Mouse (Mus musculus) stomach, embryonic 14.5 days (tissue): ENCODE results near the gene Hist2h2aa1. TPM values are rescaled to one million over a fixed set of nuclear protein-coding genes. Genes with fewer than 3 reads are reported as not detected.

Source experiments
- ATAC-seq: fragments of 200-750 bp; cut with Nextera tagmentation; 2 replicates; pipeline ENCODE4 v1.8.0; 2017; ENCODE audit warnings: low read depth, moderate TSS enrichment; ENCODE audit not compliant: insufficient number of reproducible peaks, insufficient read depth, low FRiP score
- H3K27ac ChIP-seq: fragments of 300-500 bp; sonication (generic); 2 replicates; pipeline ENCODE4 v1.5.1; 2014; ENCODE audit warnings: mild to moderate bottlenecking, low read length, moderate library complexity, mixed read lengths
- H3K27me3 ChIP-seq: fragments of 300-500 bp; sonication (generic); 2 replicates; pipeline ENCODE4 v1.6.1; 2014; ENCODE audit warnings: low read length, control low read depth, mixed read lengths; ENCODE audit not compliant: control insufficient read depth, insufficient read depth
- H3K36me3 ChIP-seq: fragments of 300-500 bp; sonication (generic); 2 replicates; pipeline ENCODE4 v1.6.1; 2014; ENCODE audit warnings: mild to moderate bottlenecking, control low read depth, low read length, moderate library complexity, mixed read lengths; ENCODE audit not compliant: control insufficient read depth, insufficient read depth
- H3K4me1 ChIP-seq: fragments of 300-500 bp; sonication (generic); 2 replicates; pipeline ENCODE4 v1.6.1; 2014; ENCODE audit warnings: low read length, control low read depth, mixed read lengths; ENCODE audit not compliant: control insufficient read depth, insufficient read depth
- H3K4me2 ChIP-seq: fragments of 300-500 bp; sonication (generic); replicated peaks from 2 replicates; pipeline ENCODE4 v1.6.1; 2014; ENCODE audit warnings: low read depth, low read length, control low read depth
- H3K4me3 ChIP-seq: fragments of 300-500 bp; sonication (generic); 2 replicates; pipeline ENCODE4 v1.5.1; 2014; ENCODE audit warnings: low read depth, low read length, control low read depth
- H3K9ac ChIP-seq: fragments of 300-500 bp; sonication (generic); replicated peaks from 2 replicates; pipeline ENCODE4 v1.6.1; 2014; ENCODE audit warnings: low read depth, mild to moderate bottlenecking, control low read depth, low read length, moderate library complexity, mixed read lengths
- H3K9me3 ChIP-seq: fragments of 300-500 bp; sonication (generic); 2 replicates; pipeline ENCODE4 v1.6.1; 2016; ENCODE audit warnings: low read depth, low read length, control low read depth; ENCODE audit not compliant: control insufficient read depth
- WGBS: fragments of 180-500 bp; shearing (Covaris S2); extraction: QIAGEN DNeasy Blood & Tissue Kit; methylation state at CpG from one replicate; pipeline ENCODE4 v1.1.7; 2014; 5-methylcytosine and 5-hydroxymethylcytosine counted together
- polyA plus RNA-seq: library from polyadenylated mRNA; unstranded; fragments of >200 nt; fragmentation: Nextera tagmentation; extraction: Ambion mirVana; gene quantifications from 2 replicates; pipeline ENCODE4 v1.2.1, GENCODE M21; 2014

Gene Hist2h2aa1
- polyA plus RNA-seq, 1 experiment from 2014 or later = 17.2 TPM

GRCm38 (mm10) chr3:96225421-96225820 lies 19.9 kb upstream of the Hist2h2aa1 start:
- H3K27me3 ChIP-seq = no peaks in the 10 kb centered on the region
- no peaks in the 10 kb centered on the region for H3K36me3 ChIP-seq
- no peak overlapping the region for H3K4me3 ChIP-seq
- no peak overlapping the region for H3K27ac ChIP-seq
- no peak overlapping the region for H3K4me2 ChIP-seq
- ATAC-seq = no peak
- H3K9ac ChIP-seq = no peak overlapping the region
- H3K4me1 ChIP-seq = peaks cover 14% of the 10 kb centered on the region
- WGBS = 62% methylated on average over 2 of the region's 2 CpGs
- no peaks in the 10 kb centered on the region for H3K9me3 ChIP-seq

- 50% methylated on average over 8 of the region's 8 CpGs for WGBS
- Histone ChIP-seq H3K9me3 (no peaks in the 10 kb centered on the region), H3K4me3 (no peak overlapping the region), H3K9ac (no peak overlapping the region), H3K4me2 (no peak overlapping the region), H3K27me3 (no peaks in the 10 kb centered on the region), H3K4me1 (peaks cover 10% of the 10 kb centered on the region), H3K36me3 (no peaks in the 10 kb centered on the region), H3K27ac (no peak overlapping the region)
- ATAC-seq = no peak
These were observed 18.3 kb upstream of the Hist2h2aa1 start for GRCm38 (mm10) chr3:96226695-96227648.

- H3K36me3 ChIP-seq = no peaks in the 10 kb centered on the region
- 62% methylated on average over 2 of the region's 2 CpGs for WGBS
These were observed 16.5 kb upstream of the Hist2h2aa1 start for GRCm38 (mm10) chr3:96228828-96229227.

GRCm38 (mm10) chr3:96230404-96230803 lies 14.9 kb upstream of the Hist2h2aa1 start:
- Histone ChIP-seq H3K9ac (no peak overlapping the region), H3K9me3 (no peaks in the 10 kb centered on the region), H3K4me2 (no peak overlapping the region), H3K36me3 (no peaks in the 10 kb centered on the region), H3K27me3 (no peaks in the 10 kb centered on the region), H3K4me1 (no peaks in the 10 kb centered on the region), H3K27ac (no peak overlapping the region), H3K4me3 (no peak overlapping the region)
- WGBS = 78% methylated on average over 2 of the region's 2 CpGs
- no peak for ATAC-seq

More at GRCm38 (mm10) chr3:96228828-96229227, 16.5 kb upstream of the Hist2h2aa1 start:
- ATAC-seq = no peak
- Histone ChIP-seq H3K4me3 (no peak overlapping the region), H3K9ac (no peak overlapping the region), H3K4me1 (no peaks in the 10 kb centered on the region; the same call in 1 of the 2 replicates), H3K27me3 (no peaks in the 10 kb centered on the region), H3K9me3 (no peaks in the 10 kb centered on the region), H3K4me2 (no peak overlapping the region), H3K27ac (no peak overlapping the region)

- 70% methylated on average over 4 of the region's 4 CpGs for WGBS
- H3K4me1 ChIP-seq = no peaks in the 10 kb centered on the region
- H3K36me3 ChIP-seq = no peaks in the 10 kb centered on the region
- no peak overlapping the region for H3K4me2 ChIP-seq
- no peak overlapping the region for H3K4me3 ChIP-seq
- no peak for ATAC-seq
- H3K27me3 ChIP-seq = no peaks in the 10 kb centered on the region
- H3K9ac ChIP-seq = no peak overlapping the region
- H3K27ac ChIP-seq = no peak overlapping the region
- no peaks in the 10 kb centered on the region for H3K9me3 ChIP-seq
These were observed 14.2 kb upstream of the Hist2h2aa1 start for GRCm38 (mm10) chr3:96230910-96231757.

- 69% methylated on average over 2 of the region's 2 CpGs for WGBS
- H3K4me1 ChIP-seq = peaks cover 3% of the 10 kb centered on the region; the same call in 1 of the 2 replicates
- no peak overlapping the region for H3K4me2 ChIP-seq
- H3K9ac ChIP-seq = no peak overlapping the region
- H3K9me3 ChIP-seq = no peaks in the 10 kb centered on the region
- no peak for ATAC-seq
- H3K27me3 ChIP-seq = no peaks in the 10 kb centered on the region
- H3K27ac ChIP-seq = no peak overlapping the region
- no peak overlapping the region for H3K4me3 ChIP-seq
- no peaks in the 10 kb centered on the region for H3K36me3 ChIP-seq
These were observed 13.6 kb upstream of the Hist2h2aa1 start for GRCm38 (mm10) chr3:96231758-96232120.

- Histone ChIP-seq H3K4me2 (no peak overlapping the region), H3K4me3 (no peak overlapping the region), H3K27ac (no peak overlapping the region), H3K27me3 (no peaks in the 10 kb centered on the region), H3K9ac (no peak overlapping the region), H3K9me3 (no peaks in the 10 kb centered on the region), H3K4me1 (peaks cover 9% of the 10 kb centered on the region), H3K36me3 (no peaks in the 10 kb centered on the region)
- ATAC-seq = no peak
- WGBS = 85% methylated on average over 2 of the region's 2 CpGs
These were observed 10.4 kb upstream of the Hist2h2aa1 start for GRCm38 (mm10) chr3:96234914-96235313.

- WGBS = 43% methylated on average over 3 of the region's 3 CpGs
- H3K27ac ChIP-seq = no peak overlapping the region
These were observed 9.5 kb upstream of the Hist2h2aa1 start for GRCm38 (mm10) chr3:96235836-96236235.

More at GRCm38 (mm10) chr3:96235836-96236235, 9.5 kb upstream of the Hist2h2aa1 start:
- Histone ChIP-seq H3K4me1 (peaks cover 9% of the 10 kb centered on the region), H3K4me2 (no peak overlapping the region), H3K36me3 (no peaks in the 10 kb centered on the region), H3K27me3 (no peaks in the 10 kb centered on the region), H3K4me3 (no peak overlapping the region), H3K9me3 (no peaks in the 10 kb centered on the region), H3K9ac (no peak overlapping the region)
- ATAC-seq = no peak
